Mouse (Mus musculus) gonadal fat pad, adult 2 months (tissue): ENCODE results near the gene Kif3a. TPM values are rescaled to one million over a fixed set of nuclear protein-coding genes. Genes with fewer than 3 reads are reported as not detected.
"Not testable (repeated sequence)": the region's sequence is repeated elsewhere in the genome, so short reads cannot be mapped to it uniquely, and the experiment has no call there.

Source experiments
- DNase-seq: peaks from one replicate; pipeline ENCODE4 v3.0.0-alpha.2; 2012; ENCODE audit warnings: low read depth
- polyA plus RNA-seq: library from polyadenylated mRNA; depleted of rRNA; stranded (reverse); fragments of >200 nt; gene quantifications from 2 replicates; pipeline ENCODE4 v1.2.3, GENCODE M21; 2012

Kif3a gene
- polyA plus RNA-seq, 1 experiment = 5.9 TPM

- peak; percentile 28 for DNase-seq
Measured at GRCm38 (mm10) chr11:53543021-53543420, 24.2 kb upstream of the Kif3a start.

GRCm38 (mm10) chr11:53546271-53546670, 20.9 kb upstream of the Kif3a start:
- no peak for DNase-seq

- no peak for DNase-seq
Measured at GRCm38 (mm10) chr11:53547566-53547965, 19.6 kb upstream of the Kif3a start.

- DNase-seq = no peak
Measured at GRCm38 (mm10) chr11:53548036-53548605, 19.1 kb upstream of the Kif3a start.

- no peak for DNase-seq
Measured at GRCm38 (mm10) chr11:53550714-53551113, 16.5 kb upstream of the Kif3a start.

GRCm38 (mm10) chr11:53551754-53552153, 15.4 kb upstream of the Kif3a start:
- peak; percentile 23 for DNase-seq

- not testable (repeated sequence) for DNase-seq
Measured at GRCm38 (mm10) chr11:53556529-53556928, 10.7 kb upstream of the Kif3a start.

GRCm38 (mm10) chr11:53557992-53558391, 9.2 kb upstream of the Kif3a start:
- not testable (repeated sequence) for DNase-seq

GRCm38 (mm10) chr11:53559980-53560379, 7.2 kb upstream of the Kif3a start:
- not testable (repeated sequence) for DNase-seq

- DNase-seq = no peak
Measured at GRCm38 (mm10) chr11:53561986-53562385, 5.2 kb upstream of the Kif3a start.

GRCm38 (mm10) chr11:53566646-53567045, 533 bp upstream of the Kif3a start:
- no peak for DNase-seq

- no peak for DNase-seq
Measured at GRCm38 (mm10) chr11:53580562-53580961, 13.4 kb downstream of the Kif3a start.

GRCm38 (mm10) chr11:53583151-53583550, 16.0 kb downstream of the Kif3a start:
- no peak for DNase-seq

- no peak for DNase-seq
Measured at GRCm38 (mm10) chr11:53584849-53585248, 17.7 kb downstream of the Kif3a start.

- no peak for DNase-seq
Measured at GRCm38 (mm10) chr11:53585510-53585909, 18.3 kb downstream of the Kif3a start.

- DNase-seq = no peak
Measured at GRCm38 (mm10) chr11:53588279-53588678, 21.1 kb downstream of the Kif3a start.

- no peak for DNase-seq
Measured at GRCm38 (mm10) chr11:53590368-53590768, 23.2 kb downstream of the Kif3a start.

- DNase-seq = no peak
Measured at GRCm38 (mm10) chr11:53591116-53591515, 23.9 kb downstream of the Kif3a start.

- no peak for DNase-seq
Measured at GRCm38 (mm10) chr11:53604983-53605382, 37.8 kb downstream of the Kif3a start.

GRCm38 (mm10) chr11:53605609-53606008, 38.4 kb downstream of the Kif3a start:
- DNase-seq = no peak

- no peak for DNase-seq
Measured at GRCm38 (mm10) chr11:53609231-53609630, 42.1 kb downstream of the Kif3a start.

- DNase-seq = no peak
Measured at GRCm38 (mm10) chr11:53609672-53610071, 42.5 kb downstream of the Kif3a start.

- no peak for DNase-seq
Measured at GRCm38 (mm10) chr11:53615172-53615571, 48.0 kb downstream of the Kif3a start.

- no peak for DNase-seq
Measured at GRCm38 (mm10) chr11:53615575-53615974, 48.4 kb downstream of the Kif3a start.
